Comparison of ENCODE assay signal across 8 mouse cellular contexts in genomic region chr7:135768592-135768991, GRCm38 (mm10). TPM values are rescaled to one million over a fixed set of nuclear protein-coding genes. Genes with fewer than 3 reads are reported as not detected.
DNase-seq lines count a peak whose midpoint lies in the region; ATAC-seq lines count a peak whose summit lies in the region.

No protein-coding gene starts in this region.

- no peak overlapping the region for H3K4me3 ChIP-seq in heart, embryonic 11.5 days (ENCODE audit: low read depth, low read length)
- H3K4me3 ChIP-seq in intestine, embryonic 15.5 days (replicated peaks): no peak overlapping the region

- peak; percentile 98 for DNase-seq in heart, adult 11 months
- peak; percentile 57 for DNase-seq in cerebellum, adult 8-10 months
- peak; percentile 40 to 90 for DNase-seq in frontal cortex, adult 2 months (ENCODE audit: extremely low spot score in 1 of 2, low spot score in 1 of 2)
- peak; percentile 62 to 65 for DNase-seq in left cerebral cortex, postnatal 36 days (ENCODE audit: low spot score in 2 of 2)
- DNase-seq in natural killer cell, adult 2 months (ENCODE audit: low spot score in 2 of 2): peak; percentile 29 to 50
- DNase-seq in splenic B cell, adult 2 months (ENCODE audit: low read depth, low spot score): peak; percentile 67

- no peaks in the 10 kb centered on the region for H3K27me3 ChIP-seq in heart, embryonic 11.5 days (ENCODE audit: control insufficient read depth, insufficient read depth, low read length)
- H3K27me3 ChIP-seq in intestine, embryonic 15.5 days (replicated peaks): no peaks in the 10 kb centered on the region; the same call in 1 of the 2 replicates
- no peaks in the 10 kb centered on the region; the same call in 1 of the 2 replicates for H3K27me3 ChIP-seq in splenic B cell, adult 2 months (ENCODE audit: control insufficient read depth, insufficient read depth, low read length, poor library complexity, severe bottlenecking)

- H3K9ac ChIP-seq in heart, embryonic 11.5 days (ENCODE audit: low read depth, low read length): no peak overlapping the region
- H3K9ac ChIP-seq in intestine, embryonic 15.5 days: no peak overlapping the region

- H3K9me3 ChIP-seq in heart, embryonic 11.5 days (replicated peaks; ENCODE audit: control insufficient read depth, low read length): no peaks in the 10 kb centered on the region
- H3K9me3 ChIP-seq in intestine, embryonic 15.5 days: no peaks in the 10 kb centered on the region

- ATAC-seq in heart, embryonic 11.5 days (replicated peaks; ENCODE audit: insufficient number of reproducible peaks, low FRiP score, low TSS enrichment): no peak
- peak; percentile 72 for ATAC-seq in intestine, embryonic 15.5 days

- H3K36me3 ChIP-seq in heart, embryonic 11.5 days (ENCODE audit: control insufficient read depth, insufficient read depth, low read length): no peaks in the 10 kb centered on the region
- H3K36me3 ChIP-seq in intestine, embryonic 15.5 days: no peaks in the 10 kb centered on the region
- H3K36me3 ChIP-seq in splenic B cell, adult 2 months (ENCODE audit: control insufficient read depth, insufficient read depth, low read length, poor library complexity, severe bottlenecking): no peaks in the 10 kb centered on the region

- WGBS in heart, embryonic 11.5 days (ENCODE audit: insufficient replicate concordance): 6% methylated on average over 3 of the region's 3 CpGs
- 5% methylated on average over 3 of the region's 3 CpGs for WGBS in intestine, embryonic 15.5 days

- no peak overlapping the region for H3K27ac ChIP-seq in heart, embryonic 11.5 days (ENCODE audit: low read depth, low read length)
- H3K27ac ChIP-seq in intestine, embryonic 15.5 days: no peak overlapping the region

- no peak overlapping the region for H3K4me2 ChIP-seq in heart, embryonic 11.5 days
- H3K4me2 ChIP-seq in intestine, embryonic 15.5 days (replicated peaks): no peak overlapping the region

- intact Hi-C loops in left cerebral cortex, postnatal 36 days (cut with DNase I): no loop called here

- H3K4me1 ChIP-seq in heart, embryonic 11.5 days (ENCODE audit: control insufficient read depth, insufficient read depth, low read length): no peaks in the 10 kb centered on the region
- H3K4me1 ChIP-seq in intestine, embryonic 15.5 days (replicated peaks): peaks cover 6% of the 10 kb centered on the region; the same call in 1 of the 2 replicates

RNA-seq across cellular contexts. Expression of gene Mki67, which starts 52.4 kb away (rescaled TPM):
- 44.5 and 52.6 TPM in 2 replicates for polyA plus RNA-seq in heart, embryonic 11.5 days (2014; fragmentation: Nextera tagmentation; extraction: Ambion mirVana)
- 0.61 and 0.68 TPM in 2 replicates for polyA plus RNA-seq in frontal cortex, adult 2 months (2012; rRNA removed)
- 37.6 and 38.1 TPM in 2 replicates for polyA plus RNA-seq in intestine, embryonic 15.5 days (2015; fragmentation: Nextera tagmentation; extraction: Ambion mirVana)
- total RNA-seq in left cerebral cortex, postnatal 36 days (2021): under 1 TPM; 0.45 to 0.99 TPM

Comparison
In these comparisons a context has a peak if more than half of its experiments do, and no peak if none do; other contexts are left out.
1. DNase-seq: peak in every context shown above with its lines; median percentile 98 in heart, adult 11 months; 67 in splenic B cell, adult 2 months; 65 in frontal cortex, adult 2 months; 64 in left cerebral cortex, postnatal 36 days; 57 in cerebellum, adult 8-10 months; 40 in natural killer cell, adult 2 months.
2. RNA of gene Mki67, which starts 52.4 kb away (polyA plus RNA-seq): 44.5 to 52.6 TPM in heart, embryonic 11.5 days and 37.6 to 38.1 TPM in intestine, embryonic 15.5 days; 0.61 to 0.68 TPM in frontal cortex, adult 2 months; every median in the first group is over 10 times any median in the second.